Mouse (Mus musculus) cerebellum, adult 8-10 months (tissue): ENCODE data around the gene Gbf1.

Source experiments
- DNase-seq: peaks from one replicate; pipeline ENCODE4 v3.0.0; 2022

The Gbf1 gene

DNA sequence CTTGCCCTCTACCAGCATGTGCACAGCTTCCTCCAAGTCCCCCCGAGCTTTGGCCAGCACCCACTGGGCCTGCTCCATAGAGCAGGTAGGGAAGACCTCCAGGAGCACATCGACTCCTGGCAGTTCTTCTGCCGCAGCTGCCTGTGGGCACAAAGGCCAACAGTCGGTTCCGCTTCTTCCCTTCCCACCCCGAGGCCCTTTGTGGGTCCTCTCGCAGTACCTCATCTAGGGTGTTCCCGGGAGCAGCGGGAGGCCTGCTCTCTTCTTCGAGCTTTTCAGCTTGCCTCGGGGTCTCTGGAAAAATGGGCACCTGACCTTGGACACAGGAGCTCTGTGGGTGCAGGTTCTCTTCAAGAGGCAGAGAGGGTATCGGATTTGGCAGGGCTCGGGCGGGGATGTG is 179.0 kb downstream of the Gbf1 start:
- DNase-seq: no peak

- no peak for DNase-seq
Measured at GRCm38 (mm10) chr19:46331936-46332335, 179.6 kb downstream of the Gbf1 start.

DNA sequence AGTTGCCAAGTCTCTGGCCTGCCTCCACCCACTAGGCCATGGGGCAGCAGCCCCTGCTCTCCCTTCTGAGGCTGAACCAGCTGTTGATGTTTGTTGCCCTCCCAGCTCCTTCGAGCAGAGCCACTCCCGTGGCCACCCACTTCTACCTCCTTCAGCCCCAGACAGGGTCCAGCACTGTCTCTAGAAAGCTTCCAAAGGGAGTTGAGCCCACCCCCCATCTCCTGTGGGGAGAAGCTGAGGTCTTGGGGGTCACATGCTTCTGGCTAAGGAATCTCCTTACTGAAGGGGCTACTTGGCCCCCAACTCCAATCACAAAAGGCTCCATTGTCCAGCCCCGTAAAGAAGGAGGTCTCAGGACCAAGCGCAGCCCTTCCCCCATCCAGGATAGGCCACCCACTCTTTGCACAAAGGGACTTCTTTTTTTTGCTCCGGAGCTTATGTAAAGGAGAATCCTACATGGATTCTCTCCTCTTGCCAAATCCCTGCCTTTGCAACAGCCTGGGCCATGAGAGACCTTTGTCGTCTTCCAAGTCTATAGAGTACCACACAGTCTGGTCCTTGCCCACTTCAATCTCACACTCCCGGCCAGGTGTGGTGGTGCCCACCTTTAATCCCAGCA is 180.5 kb downstream of the Gbf1 start:
- DNase-seq: no peak

GRCm38 (mm10) chr19:46333906-46334305 is 181.6 kb downstream of the Gbf1 start:
- peak; percentile 72 for DNase-seq
